Mouse (Mus musculus) lung, embryonic 16.5 days (tissue): ENCODE measurements around the gene Kmt2b. TPM values are rescaled to one million over a fixed set of nuclear protein-coding genes. Genes with fewer than 3 reads are reported as not detected.

ENCODE experiments used
- ATAC-seq: fragments of 200-750 bp; cut with Nextera tagmentation; 2 replicates; pipeline ENCODE4 v1.8.0; 2017; ENCODE audit warnings: low read depth, mild to moderate bottlenecking, moderate library complexity
- H3K27ac ChIP-seq: fragments of 300-500 bp; sonication (generic); 2 replicates; pipeline ENCODE4 v1.5.1; 2014; ENCODE audit warnings: mild to moderate bottlenecking, control low read depth, low read length
- H3K27me3 ChIP-seq: fragments of 300-500 bp; sonication (generic); 2 replicates; pipeline ENCODE4 v1.6.1; 2014; ENCODE audit warnings: low read depth, low read length, mixed read lengths; ENCODE audit not compliant: control insufficient read depth, insufficient read depth
- H3K36me3 ChIP-seq: fragments of 300-500 bp; sonication (generic); 2 replicates; pipeline ENCODE4 v1.6.1; 2014; ENCODE audit warnings: low read length; ENCODE audit not compliant: control insufficient read depth, insufficient read depth
- H3K4me1 ChIP-seq: fragments of 300-500 bp; sonication (generic); replicated peaks from 2 replicates; pipeline ENCODE4 v1.6.1; 2014; ENCODE audit warnings: low read length, mixed read lengths; ENCODE audit not compliant: control insufficient read depth, insufficient read depth
- H3K4me2 ChIP-seq: fragments of 300-500 bp; sonication (generic); 2 replicates; pipeline ENCODE4 v1.6.1; 2014; ENCODE audit warnings: low read depth, low read length, control low read depth
- H3K4me3 ChIP-seq: fragments of 300-500 bp; sonication (generic); 2 replicates; pipeline ENCODE4 v1.5.1; 2014; ENCODE audit warnings: mild to moderate bottlenecking, low read length, control low read depth
- H3K9ac ChIP-seq: fragments of 300-500 bp; sonication (generic); 2 replicates; pipeline ENCODE4 v1.6.1; 2014; ENCODE audit warnings: low read length, control low read depth
- H3K9me3 ChIP-seq: fragments of 300-500 bp; sonication (generic); 2 replicates; pipeline ENCODE4 v1.6.1; 2016; ENCODE audit warnings: low read length; ENCODE audit not compliant: control insufficient read depth
- WGBS: fragments of 180-500 bp; shearing (Covaris S2); extraction: QIAGEN DNeasy Blood & Tissue Kit; methylation state at CpG from one replicate; pipeline ENCODE4 v1.1.7; 2014; 5-methylcytosine and 5-hydroxymethylcytosine counted together
- polyA plus RNA-seq: library from polyadenylated mRNA; unstranded; fragments of >200 nt; fragmentation: Nextera tagmentation; extraction: Ambion mirVana; gene quantifications from 2 replicates; pipeline ENCODE4 v1.2.1, GENCODE M21; 2015

Kmt2b gene
- 8.7 and 10.0 TPM in 2 replicates for polyA plus RNA-seq

GRCm38 (mm10) chr7:30588676-30589434 is at the start of gene Kmt2b:
Gene Kmt2b (minus strand): TSS chr7:30588726.
- Histone ChIP-seq H3K9ac (peak within 1 kb of the TSS; percentile 99), H3K27me3 (no peaks in the 10 kb centered on the region), H3K4me3 (peak within 1 kb of the TSS; percentile 94), H3K27ac (peak within 1 kb of the TSS; percentile 96), H3K4me1 (peaks cover 20% of the 10 kb centered on the region), H3K9me3 (no peaks in the 10 kb centered on the region), H3K4me2 (peak within 1 kb of the TSS; percentile 81), H3K36me3 (peaks cover 17% of the 10 kb centered on the region)
- under 1% methylated on average over 54 of the region's 68 CpGs for WGBS
- peak; percentile 95 for ATAC-seq

DNA sequence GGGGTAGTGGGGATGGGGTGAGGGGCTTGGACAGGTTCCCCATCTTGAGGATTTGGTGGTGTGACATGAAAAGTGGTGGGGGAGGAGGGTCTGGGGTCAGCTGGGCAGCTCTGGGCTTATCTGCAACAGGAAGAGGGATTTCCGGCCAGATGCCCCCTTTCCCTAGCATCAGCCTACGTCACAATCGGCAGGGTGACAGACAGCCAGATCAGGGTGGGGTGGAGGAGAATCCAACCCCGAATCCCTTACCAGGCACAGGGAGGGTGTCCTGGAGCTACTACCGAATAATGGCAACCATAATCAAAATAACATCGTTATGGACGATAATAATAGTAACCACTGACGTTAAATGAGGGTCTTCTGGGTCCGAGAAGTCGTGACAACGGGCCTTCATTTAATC is 47.9 kb upstream of the Kmt2b start:
- WGBS: 23% methylated on average over 11 of the region's 11 CpGs
- Histone ChIP-seq H3K27me3 (peaks cover 46% of the 10 kb centered on the region), H3K4me1 (no peaks in the 10 kb centered on the region; the same call in 1 of the 2 replicates), H3K27ac (no peak overlapping the region), H3K4me2 (no peak overlapping the region), H3K36me3 (peaks cover 8% of the 10 kb centered on the region), H3K4me3 (no peak overlapping the region), H3K9me3 (no peaks in the 10 kb centered on the region), H3K9ac (no peak overlapping the region)
- no peak for ATAC-seq

DNA sequence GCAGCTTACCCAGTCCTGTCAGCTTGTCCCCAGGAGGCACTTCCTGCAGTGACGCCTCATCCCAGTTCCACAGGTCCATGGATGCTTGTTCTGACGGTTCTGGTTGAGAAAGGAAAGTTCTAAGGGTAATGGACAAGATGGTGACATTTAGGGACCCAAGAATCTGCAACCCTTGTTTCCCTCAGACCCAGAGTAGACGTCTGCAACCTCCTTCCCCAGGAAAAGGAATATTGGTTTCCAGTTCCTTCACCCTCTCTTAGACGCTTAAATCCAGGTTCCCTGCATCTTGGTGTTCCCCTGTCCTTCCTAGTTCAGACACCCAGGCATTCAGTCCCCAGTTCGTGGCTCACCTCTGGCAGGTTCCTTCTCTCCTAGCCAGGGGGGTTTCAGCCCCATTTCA is 47.2 kb upstream of the Kmt2b start, which contains the start of gene Etv2:
Etv2 (minus strand) TSS at position 101 of the 400 bp plus-strand sequence.
- H3K27me3 ChIP-seq: peaks cover 48% of the 10 kb centered on the region
- H3K4me3 ChIP-seq: peak within 1 kb of the TSS; percentile 9; the same call in 1 of the 2 replicates
- no peak for ATAC-seq
- H3K36me3 ChIP-seq: peaks cover 4% of the 10 kb centered on the region; the same call in 1 of the 2 replicates
- no peak within 1 kb of the TSS for H3K9ac ChIP-seq
- 1% methylated on average over 5 of the region's 5 CpGs for WGBS
- H3K4me1 ChIP-seq: no peaks in the 10 kb centered on the region; the same call in 1 of the 2 replicates
- no peaks in the 10 kb centered on the region for H3K9me3 ChIP-seq
- no peak within 1 kb of the TSS for H3K27ac ChIP-seq
- peak within 1 kb of the TSS; percentile 26 for H3K4me2 ChIP-seq

- under 1% methylated on average over 20 of the region's 20 CpGs for WGBS
- H3K27me3 ChIP-seq: peaks cover 48% of the 10 kb centered on the region
- ATAC-seq: peak; percentile 70
- no peak overlapping the region for H3K27ac ChIP-seq
- no peaks in the 10 kb centered on the region for H3K36me3 ChIP-seq
- H3K4me1 ChIP-seq: no peaks in the 10 kb centered on the region; the same call in 1 of the 2 replicates
- H3K9ac ChIP-seq: no peak overlapping the region
- no peaks in the 10 kb centered on the region for H3K9me3 ChIP-seq
- H3K4me2 ChIP-seq: peak overlapping the region; percentile 26
- peak overlapping the region; percentile 9; the same call in 1 of the 2 replicates for H3K4me3 ChIP-seq
Measured at GRCm38 (mm10) chr7:30634621-30635020, 46.1 kb upstream of the Kmt2b start.

GRCm38 (mm10) chr7:30633762-30634412 is 45.4 kb upstream of the Kmt2b start:
- Histone ChIP-seq H3K36me3 (no peaks in the 10 kb centered on the region), H3K4me1 (no peaks in the 10 kb centered on the region; the same call in 1 of the 2 replicates), H3K4me3 (peak overlapping the region; percentile 3; the same call in 1 of the 2 replicates), H3K27ac (no peak overlapping the region), H3K9me3 (no peaks in the 10 kb centered on the region), H3K27me3 (peaks cover 48% of the 10 kb centered on the region), H3K4me2 (no peak overlapping the region), H3K9ac (no peak overlapping the region)
- 3% methylated on average over 26 of the region's 27 CpGs for WGBS
- no peak for ATAC-seq

GRCm38 (mm10) chr7:30629013-30629412 is 40.5 kb upstream of the Kmt2b start:
- no peak overlapping the region for H3K27ac ChIP-seq
- peaks cover 9% of the 10 kb centered on the region for H3K4me1 ChIP-seq
- H3K4me3 ChIP-seq: no peak overlapping the region
- peaks cover 3% of the 10 kb centered on the region; the same call in 1 of the 2 replicates for H3K36me3 ChIP-seq
- no peak overlapping the region for H3K9ac ChIP-seq
- no peaks in the 10 kb centered on the region for H3K9me3 ChIP-seq
- ATAC-seq: no peak
- no peak overlapping the region for H3K4me2 ChIP-seq
- H3K27me3 ChIP-seq: peaks cover 20% of the 10 kb centered on the region

DNA sequence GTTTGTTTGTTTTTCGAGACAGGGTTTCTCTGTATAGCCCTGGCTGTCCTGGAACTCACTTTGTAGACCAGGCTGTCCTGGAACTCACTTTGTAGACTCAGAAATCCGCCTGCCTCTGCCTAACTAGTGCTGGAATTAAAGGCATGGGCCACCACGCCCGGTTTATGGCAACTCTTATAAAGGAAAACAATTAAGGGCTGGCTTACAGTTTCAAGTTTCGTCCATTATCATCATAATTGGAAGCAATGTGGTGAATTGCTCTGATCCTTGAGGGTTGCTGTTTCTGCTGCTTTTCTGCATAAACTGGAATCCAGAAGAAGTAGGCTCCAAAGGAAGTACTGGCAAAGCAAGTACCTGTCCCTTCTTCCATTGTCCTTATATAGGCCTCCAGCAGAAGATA is 38.1 kb upstream of the Kmt2b start:
- no peak overlapping the region for H3K27ac ChIP-seq
- ATAC-seq: no peak
- peaks cover 25% of the 10 kb centered on the region for H3K36me3 ChIP-seq
- no peak overlapping the region for H3K9ac ChIP-seq
- H3K4me1 ChIP-seq: peaks cover 9% of the 10 kb centered on the region
- H3K4me2 ChIP-seq: peak overlapping the region; percentile 62; the same call in 1 of the 2 replicates
- 79% methylated on average over 5 of the region's 5 CpGs for WGBS
- peaks cover 2% of the 10 kb centered on the region; the same call in 1 of the 2 replicates for H3K27me3 ChIP-seq
- no peak overlapping the region for H3K4me3 ChIP-seq
- no peaks in the 10 kb centered on the region for H3K9me3 ChIP-seq

- peak; percentile 96 for ATAC-seq
- H3K4me1 ChIP-seq: peaks cover 9% of the 10 kb centered on the region
- H3K9me3 ChIP-seq: no peaks in the 10 kb centered on the region
- peak within 1 kb of the TSS; percentile 86 for H3K4me2 ChIP-seq
- peaks cover 25% of the 10 kb centered on the region for H3K36me3 ChIP-seq
- no peaks in the 10 kb centered on the region for H3K27me3 ChIP-seq
- peak within 1 kb of the TSS; percentile 79 for H3K4me3 ChIP-seq
- WGBS: 1% methylated on average over 44 of the region's 44 CpGs
- peak within 1 kb of the TSS; percentile 85 for H3K9ac ChIP-seq
- H3K27ac ChIP-seq: 0 out of 2 replicates have a peak within 1 kb of the TSS, but pooled peaks have one; percentile 20
Measured at GRCm38 (mm10) chr7:30625530-30626384, 37.2 kb upstream of the Kmt2b start, which contains the start of gene Cox6b1. Gene Cox6b1 (minus strand): TSS chr7:30626151.
